Mouse (Mus musculus) adrenal gland, postnatal 14 days (tissue): ENCODE measurements around the gene Kcnq1. TPM values are rescaled to one million over a fixed set of nuclear protein-coding genes. Genes with fewer than 3 reads are reported as not detected.
A peak's percentile ranks its signal among the peaks of the same experiment; 100 is the strongest.

ENCODE experiments used
- DNase-seq: peaks from one replicate; pipeline ENCODE4 v3.0.0; 2021; ENCODE audit warnings: mixed read lengths
- total RNA-seq: library from RNA; stranded (reverse); gene quantifications from 2 replicates; pipeline ENCODE4 v1.2.3, GENCODE M21; 2021

Gene Kcnq1
- total RNA-seq, 1 experiment from 2014 or later, result 6.1 TPM

- no peak for DNase-seq
Observed at GRCm38 (mm10) chr7:143186378-143186777, 80.2 kb downstream of the Kcnq1 start.

- no peak for DNase-seq
Observed at GRCm38 (mm10) chr7:143187181-143187580, 81.0 kb downstream of the Kcnq1 start.

- DNase-seq, result no peak
Observed at GRCm38 (mm10) chr7:143188589-143188988, 82.4 kb downstream of the Kcnq1 start.

GRCm38 (mm10) chr7:143189965-143190722, 84.0 kb downstream of the Kcnq1 start:
- DNase-seq, result no peak

GRCm38 (mm10) chr7:143190911-143191310, 84.7 kb downstream of the Kcnq1 start:
- DNase-seq, result no peak

- DNase-seq, result no peak
Observed at GRCm38 (mm10) chr7:143192392-143192791, 86.2 kb downstream of the Kcnq1 start.

GRCm38 (mm10) chr7:143194064-143194463, 87.9 kb downstream of the Kcnq1 start:
- DNase-seq, result no peak

- DNase-seq, result no peak
Observed at GRCm38 (mm10) chr7:143197951-143198440, 91.8 kb downstream of the Kcnq1 start.

- DNase-seq, result no peak
Observed at GRCm38 (mm10) chr7:143198443-143198842, 92.3 kb downstream of the Kcnq1 start.

GRCm38 (mm10) chr7:143201255-143201654, 95.1 kb downstream of the Kcnq1 start:
- no peak for DNase-seq

GRCm38 (mm10) chr7:143203897-143204296, 97.7 kb downstream of the Kcnq1 start:
- DNase-seq, result no peak

- no peak for DNase-seq
Observed at GRCm38 (mm10) chr7:143207044-143207443, 100.9 kb downstream of the Kcnq1 start.

GRCm38 (mm10) chr7:143210796-143211195, 104.6 kb downstream of the Kcnq1 start:
- peak; percentile 55 for DNase-seq

GRCm38 (mm10) chr7:143251206-143251605, 145.0 kb downstream of the Kcnq1 start:
- DNase-seq, result no peak

GRCm38 (mm10) chr7:143253126-143253871, 147.1 kb downstream of the Kcnq1 start:
- DNase-seq, result no peak

GRCm38 (mm10) chr7:143254901-143255300, 148.7 kb downstream of the Kcnq1 start:
- no peak for DNase-seq

GRCm38 (mm10) chr7:143261246-143261645, 155.1 kb downstream of the Kcnq1 start:
- DNase-seq, result no peak

- DNase-seq, result no peak
Observed at GRCm38 (mm10) chr7:143263557-143263956, 157.4 kb downstream of the Kcnq1 start.

- no peak for DNase-seq
Observed at GRCm38 (mm10) chr7:143263966-143264365, 157.8 kb downstream of the Kcnq1 start.

GRCm38 (mm10) chr7:143265386-143265785, 159.2 kb downstream of the Kcnq1 start:
- DNase-seq, result no peak

GRCm38 (mm10) chr7:143265829-143266438, 159.8 kb downstream of the Kcnq1 start:
- DNase-seq, result no peak

GRCm38 (mm10) chr7:143273747-143274146, 167.6 kb downstream of the Kcnq1 start:
- DNase-seq, result no peak

GRCm38 (mm10) chr7:143275030-143275429, 168.9 kb downstream of the Kcnq1 start:
- DNase-seq, result no peak
